Mouse (Mus musculus): Measurements from ENCODE around the gene Cdk6.

DNA sequence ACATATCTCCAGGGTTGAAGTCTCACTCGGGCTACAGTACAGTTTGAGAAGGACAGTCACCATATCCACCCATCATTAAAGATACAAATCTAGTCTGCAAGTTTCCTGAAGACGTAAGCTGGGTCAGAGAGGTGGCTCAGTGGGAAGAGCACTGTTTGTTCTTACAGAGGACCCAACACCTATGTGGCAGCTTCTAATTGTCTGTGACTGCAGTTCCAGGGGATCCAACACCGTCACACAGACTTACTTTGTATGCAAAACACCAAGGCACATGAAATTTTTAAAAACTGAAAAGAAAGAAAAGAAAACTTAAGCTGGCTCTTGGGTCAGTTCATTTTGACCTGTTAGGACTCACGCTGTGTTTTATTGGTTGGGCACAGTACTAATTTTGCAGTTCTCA lies 162.1 kb downstream of the Cdk6 start:
- TF ChIP-seq CTCF (IDR thresholded peaks at IDR 0.05; ENCODE audit: borderline replicate concordance, extremely low read depth, insufficient read depth, insufficient read length), result no peak
- TF ChIP-seq POLR2A (IDR thresholded peaks at IDR 0.05; ENCODE audit: borderline replicate concordance, extremely low read depth, insufficient read depth, insufficient read length, poor library complexity, severe bottlenecking), result no peak
